Mouse (Mus musculus) ES-E14 (cell line): ENCODE measurements around the gene Tln1.

ENCODE experiments used
- CHD2 ChIP-seq: IDR thresholded peaks from 2 replicates; pipeline ENCODE4 v1.6.1; 2014; ENCODE audit warnings: mild to moderate bottlenecking, low read depth, low read length, inconsistent platforms
- HCFC1 ChIP-seq: IDR thresholded peaks from 2 replicates; pipeline ENCODE4 v1.6.1; 2012; ENCODE audit warnings: low read length, inconsistent platforms, borderline replicate concordance; ENCODE audit not compliant: insufficient read depth

DNA sequence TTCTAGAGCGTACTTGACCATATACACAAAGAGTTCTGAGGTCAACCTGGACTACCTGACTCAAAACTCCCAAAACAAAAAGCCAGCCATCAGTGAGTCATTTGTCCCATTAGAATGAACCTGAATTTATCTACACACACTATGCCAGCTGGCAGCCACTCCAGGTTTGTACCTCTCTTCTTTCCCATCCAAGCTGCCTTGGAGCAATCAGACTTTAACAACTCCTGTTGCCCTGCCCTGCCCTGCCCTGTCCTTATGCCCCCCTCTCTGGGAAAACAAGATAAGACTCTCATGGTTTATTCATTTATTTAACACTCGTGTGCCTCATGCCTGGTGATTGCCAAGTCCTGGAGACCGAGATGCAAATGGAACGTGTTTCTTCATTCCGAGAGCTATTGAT lies 71.7 kb downstream of the Tln1 start:
- no peak for TF ChIP-seq HCFC1
- no peak for TF ChIP-seq CHD2
